Mouse (Mus musculus) forebrain, embryonic 13.5 days (tissue): ENCODE measurements at regions not wholly inside any gene's neighbourhood (a gene's known extent, or its start where the extent isn't known, plus 50 kb on each side); places are given as distances from the start of the nearest gene placed in this dataset.

ENCODE experiments used
- ATAC-seq: fragments of 200-750 bp; cut with Nextera tagmentation; 2 replicates; pipeline ENCODE4 v1.8.0; 2017
- H3K27ac ChIP-seq: fragments of 300-500 bp; sonication (generic); 2 replicates; pipeline ENCODE4 v1.5.1; 2015; ENCODE audit warnings: inconsistent platforms, mild to moderate bottlenecking, moderate library complexity
- H3K27me3 ChIP-seq: fragments of 300-500 bp; sonication (generic); 2 replicates; pipeline ENCODE4 v1.6.1; 2015; ENCODE audit warnings: mild to moderate bottlenecking, inconsistent platforms
- H3K36me3 ChIP-seq: fragments of 300-500 bp; sonication (generic); 2 replicates; pipeline ENCODE4 v1.6.1; 2015; ENCODE audit warnings: mild to moderate bottlenecking, inconsistent platforms; ENCODE audit not compliant: poor library complexity, severe bottlenecking
- H3K4me1 ChIP-seq: fragments of 300-500 bp; sonication (generic); 2 replicates; pipeline ENCODE4 v1.6.1; 2015; ENCODE audit warnings: inconsistent platforms
- H3K4me2 ChIP-seq: fragments of 300-500 bp; sonication (generic); 2 replicates; pipeline ENCODE4 v1.6.1; 2015; ENCODE audit warnings: inconsistent platforms, mild to moderate bottlenecking, moderate library complexity
- H3K4me3 ChIP-seq: fragments of 300-500 bp; sonication (generic); 2 replicates; pipeline ENCODE4 v1.5.1; 2015; ENCODE audit warnings: mild to moderate bottlenecking, inconsistent platforms
- H3K9ac ChIP-seq: fragments of 300-500 bp; sonication (generic); 2 replicates; pipeline ENCODE4 v1.6.1; 2015; ENCODE audit warnings: mild to moderate bottlenecking, inconsistent platforms
- H3K9me3 ChIP-seq: fragments of 300-500 bp; sonication (generic); replicated peaks from 2 replicates; pipeline ENCODE4 v1.6.1; 2016; ENCODE audit warnings: inconsistent platforms
- WGBS: fragments of 180-500 bp; shearing (Covaris S2); methylation state at CpG from one replicate; pipeline ENCODE4 v1.1.7; 2015; 5-methylcytosine and 5-hydroxymethylcytosine counted together

- Histone ChIP-seq H3K4me1 (no peaks in the 10 kb centered on the region), H3K4me2 (no peak overlapping the region), H3K27ac (no peak overlapping the region), H3K9ac (no peak overlapping the region), H3K27me3 (no peaks in the 10 kb centered on the region), H3K4me3 (no peak overlapping the region), H3K36me3 (no peaks in the 10 kb centered on the region), H3K9me3 (no peaks in the 10 kb centered on the region)
- no peak for ATAC-seq
- 92% methylated on average over 2 of the region's 2 CpGs for WGBS
Measured at GRCm38 (mm10) chr3:150493433-150494045, 944.1 kb upstream of the Adgrl4 start.

- H3K4me3 ChIP-seq, result no peak overlapping the region
- 93% methylated on average over 3 of the region's 3 CpGs for WGBS
- no peak overlapping the region for H3K27ac ChIP-seq
- no peak overlapping the region for H3K9ac ChIP-seq
- H3K4me1 ChIP-seq, result no peaks in the 10 kb centered on the region
- no peak overlapping the region for H3K4me2 ChIP-seq
- no peak for ATAC-seq
- H3K9me3 ChIP-seq, result no peaks in the 10 kb centered on the region
- H3K27me3 ChIP-seq, result no peaks in the 10 kb centered on the region
- H3K36me3 ChIP-seq, result no peaks in the 10 kb centered on the region
Measured at GRCm38 (mm10) chr3:150530966-150531365, 906.7 kb upstream of the Adgrl4 start.

- H3K9me3 ChIP-seq, result no peaks in the 10 kb centered on the region
- no peak for ATAC-seq
- H3K9ac ChIP-seq, result no peak overlapping the region
- no peaks in the 10 kb centered on the region for H3K4me1 ChIP-seq
- no peaks in the 10 kb centered on the region for H3K36me3 ChIP-seq
- no peak overlapping the region for H3K4me2 ChIP-seq
- no peak overlapping the region for H3K4me3 ChIP-seq
- no peaks in the 10 kb centered on the region for H3K27me3 ChIP-seq
- no peak overlapping the region for H3K27ac ChIP-seq
- WGBS, result 88% methylated on average over 5 of the region's 5 CpGs
Measured at GRCm38 (mm10) chr3:150543118-150543517, 894.6 kb upstream of the Adgrl4 start.

GRCm38 (mm10) chr3:150588474-150588873 is 849.2 kb upstream of the Adgrl4 start:
- Histone ChIP-seq H3K4me2 (no peak overlapping the region), H3K9ac (no peak overlapping the region), H3K36me3 (no peaks in the 10 kb centered on the region), H3K4me3 (no peak overlapping the region), H3K27me3 (no peaks in the 10 kb centered on the region), H3K27ac (no peak overlapping the region), H3K4me1 (peaks cover 3% of the 10 kb centered on the region; the same call in 1 of the 2 replicates), H3K9me3 (no peaks in the 10 kb centered on the region)
- ATAC-seq, result peak; percentile 53; the same call in 1 of the 2 replicates
- WGBS, result 59% methylated on average over 1 of the region's 1 CpGs

GRCm38 (mm10) chr3:150590978-150591377 is 846.7 kb upstream of the Adgrl4 start:
- Histone ChIP-seq H3K27me3 (no peaks in the 10 kb centered on the region), H3K36me3 (no peaks in the 10 kb centered on the region), H3K4me3 (no peak overlapping the region), H3K9me3 (no peaks in the 10 kb centered on the region), H3K9ac (no peak overlapping the region), H3K27ac (no peak overlapping the region), H3K4me1 (peaks cover 3% of the 10 kb centered on the region; the same call in 1 of the 2 replicates), H3K4me2 (no peak overlapping the region)
- WGBS, result 90% methylated on average over 2 of the region's 2 CpGs
- ATAC-seq, result no peak

- Histone ChIP-seq H3K4me2 (no peak overlapping the region), H3K4me3 (no peak overlapping the region), H3K9ac (no peak overlapping the region), H3K27ac (no peak overlapping the region), H3K27me3 (no peaks in the 10 kb centered on the region), H3K36me3 (no peaks in the 10 kb centered on the region), H3K9me3 (no peaks in the 10 kb centered on the region), H3K4me1 (no peaks in the 10 kb centered on the region)
- no peak for ATAC-seq
- 74% methylated on average over 2 of the region's 2 CpGs for WGBS
Measured at GRCm38 (mm10) chr3:150603400-150604095, 834.1 kb upstream of the Adgrl4 start.

DNA sequence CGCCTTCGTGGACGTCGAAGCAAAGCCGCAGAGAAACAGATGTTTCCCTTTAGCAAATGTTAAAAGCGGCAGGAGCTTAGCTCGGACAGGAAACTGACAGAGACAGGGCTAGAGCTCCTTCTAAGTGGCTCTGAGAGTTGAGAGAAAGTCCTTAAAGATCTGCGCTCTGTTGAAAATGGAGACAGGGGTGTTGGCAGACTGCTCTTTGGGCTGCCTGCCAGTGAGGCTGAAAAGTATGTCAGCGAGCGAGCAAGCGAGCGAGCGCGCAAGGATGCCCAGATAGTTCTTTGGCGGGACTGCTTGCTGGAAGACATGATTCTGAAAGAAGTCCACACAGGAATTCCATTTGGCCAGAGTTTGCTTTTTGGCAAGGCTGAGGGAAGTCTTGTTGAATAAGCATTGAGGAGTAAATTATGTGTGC is 827.0 kb upstream of the Adgrl4 start:
- Histone ChIP-seq H3K4me1 (no peaks in the 10 kb centered on the region; the same call in 1 of the 2 replicates), H3K9ac (no peak overlapping the region), H3K9me3 (no peaks in the 10 kb centered on the region), H3K4me3 (no peak overlapping the region), H3K4me2 (no peak overlapping the region), H3K27me3 (no peaks in the 10 kb centered on the region), H3K36me3 (no peaks in the 10 kb centered on the region), H3K27ac (no peak overlapping the region)
- peak; percentile 74; the same call in 1 of the 2 replicates for ATAC-seq
- 82% methylated on average over 15 of the region's 15 CpGs for WGBS

GRCm38 (mm10) chr3:150637544-150637943 is 800.1 kb upstream of the Adgrl4 start:
- H3K4me1 ChIP-seq, result no peaks in the 10 kb centered on the region
- ATAC-seq, result no peak
- H3K9me3 ChIP-seq, result no peaks in the 10 kb centered on the region
- no peak overlapping the region for H3K4me3 ChIP-seq
- H3K27me3 ChIP-seq, result no peaks in the 10 kb centered on the region
- H3K9ac ChIP-seq, result no peak overlapping the region
- no peak overlapping the region for H3K4me2 ChIP-seq
- 94% methylated on average over 3 of the region's 3 CpGs for WGBS
- no peaks in the 10 kb centered on the region for H3K36me3 ChIP-seq
- no peak overlapping the region for H3K27ac ChIP-seq

DNA sequence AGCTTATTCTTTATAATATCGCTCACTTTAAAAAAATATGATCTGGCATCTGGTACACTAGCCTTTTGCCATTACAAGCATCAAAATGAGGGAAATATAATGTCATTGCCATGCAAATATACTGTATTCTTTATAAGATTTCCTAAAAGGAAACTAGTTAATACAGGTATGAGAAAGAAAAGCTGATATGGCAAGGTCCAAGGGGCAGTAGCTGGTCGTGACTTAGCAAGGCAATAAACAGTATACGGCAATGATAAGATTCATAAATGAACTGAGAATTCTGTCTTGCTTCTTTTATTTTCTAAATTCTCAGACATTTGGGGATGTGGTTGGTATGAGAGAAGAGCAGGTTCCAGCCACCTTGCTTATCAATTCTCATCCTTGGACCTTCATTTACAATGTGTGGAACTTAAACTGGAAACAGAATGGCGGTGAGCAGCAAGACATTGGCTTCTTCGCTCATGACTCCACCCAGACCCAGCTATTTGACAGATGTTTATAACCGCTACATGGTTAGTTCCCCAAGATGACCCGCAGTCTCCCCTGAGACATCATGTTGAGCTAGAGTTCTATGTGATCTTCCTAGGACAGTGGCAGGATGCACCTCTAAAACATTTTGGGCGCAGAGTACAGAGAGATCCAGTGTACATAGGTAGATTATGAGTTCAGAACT is 797.5 kb upstream of the Adgrl4 start:
- Histone ChIP-seq H3K36me3 (no peaks in the 10 kb centered on the region), H3K9me3 (no peaks in the 10 kb centered on the region), H3K4me3 (no peak overlapping the region), H3K4me2 (no peak overlapping the region), H3K9ac (no peak overlapping the region), H3K27ac (no peak overlapping the region), H3K27me3 (no peaks in the 10 kb centered on the region), H3K4me1 (no peaks in the 10 kb centered on the region)
- ATAC-seq, result no peak
- WGBS, result 96% methylated on average over 8 of the region's 8 CpGs

- H3K36me3 ChIP-seq, result no peaks in the 10 kb centered on the region
- 87% methylated on average over 3 of the region's 3 CpGs for WGBS
- H3K27me3 ChIP-seq, result no peaks in the 10 kb centered on the region
- no peak overlapping the region for H3K4me3 ChIP-seq
- peak; percentile 62; the same call in 1 of the 2 replicates for ATAC-seq
- H3K9me3 ChIP-seq, result no peaks in the 10 kb centered on the region
- no peak overlapping the region for H3K9ac ChIP-seq
- H3K4me2 ChIP-seq, result no peak overlapping the region
- no peaks in the 10 kb centered on the region for H3K4me1 ChIP-seq
- no peak overlapping the region for H3K27ac ChIP-seq
Measured at GRCm38 (mm10) chr3:150648040-150648439, 789.6 kb upstream of the Adgrl4 start.

DNA sequence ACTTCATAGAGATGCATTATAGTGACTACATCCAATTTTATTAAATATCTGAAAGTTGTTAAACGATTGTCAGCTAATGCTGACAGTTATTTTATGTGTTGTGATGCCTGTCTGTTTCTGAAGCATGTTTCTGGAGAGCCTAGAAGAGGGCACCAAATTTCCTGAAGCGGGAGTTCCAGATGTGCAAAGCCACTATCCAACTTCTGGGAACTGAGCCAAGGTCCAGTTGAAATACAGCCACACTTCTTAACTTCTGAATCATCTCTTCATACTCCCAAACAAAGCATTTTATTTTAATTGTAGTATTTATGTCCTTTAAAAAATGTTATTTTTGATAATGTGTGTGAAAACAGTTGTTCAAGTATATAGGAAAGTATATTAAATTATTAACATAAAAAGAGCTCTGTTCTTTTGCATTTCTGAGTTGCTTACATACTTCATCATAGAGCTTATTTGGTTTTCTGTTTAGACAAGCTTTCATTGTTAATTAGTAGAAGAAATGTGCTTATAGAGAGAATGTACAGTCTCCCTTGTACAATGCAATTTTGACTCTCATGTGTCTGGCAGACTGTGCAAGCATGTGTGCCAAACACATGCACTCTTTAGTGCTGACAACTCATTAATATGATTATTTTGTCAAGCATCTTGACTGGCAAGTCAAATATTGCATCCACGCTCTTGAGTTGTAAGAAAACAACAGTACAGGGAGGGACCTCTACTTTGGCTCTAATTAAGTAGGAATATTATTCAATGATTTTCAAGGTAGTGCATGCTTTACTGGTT is 787.7 kb upstream of the Adgrl4 start:
- Histone ChIP-seq H3K4me2 (no peak overlapping the region), H3K27me3 (no peaks in the 10 kb centered on the region), H3K9ac (no peak overlapping the region), H3K4me3 (no peak overlapping the region), H3K36me3 (no peaks in the 10 kb centered on the region), H3K27ac (no peak overlapping the region), H3K4me1 (no peaks in the 10 kb centered on the region), H3K9me3 (no peaks in the 10 kb centered on the region)
- WGBS, result 81% methylated on average over 3 of the region's 3 CpGs
- ATAC-seq, result peak; percentile 71

GRCm38 (mm10) chr3:150695751-150696150 is 741.9 kb upstream of the Adgrl4 start:
- Histone ChIP-seq H3K27ac (no peak overlapping the region), H3K9me3 (no peaks in the 10 kb centered on the region), H3K4me1 (no peaks in the 10 kb centered on the region), H3K9ac (no peak overlapping the region), H3K4me2 (no peak overlapping the region), H3K27me3 (no peaks in the 10 kb centered on the region), H3K4me3 (no peak overlapping the region), H3K36me3 (no peaks in the 10 kb centered on the region)
- no peak for ATAC-seq
- whole genome bisulfite sequencing, result 80% methylated on average over 5 of the region's 5 CpGs
